Mouse (Mus musculus) E14TG2a.4 (cell line): ENCODE data around the gene Endog.

ENCODE experiments used
- CTCF ChIP-seq: conservative IDR thresholded peaks from 2 replicates; pipeline ENCODE4 v1.5.1; 2014; ENCODE audit warnings: low read length
- NANOG ChIP-seq: IDR thresholded peaks from 2 replicates; pipeline ENCODE4 v1.6.1; 2014; ENCODE audit warnings: borderline replicate concordance, low read length, mixed read lengths
- POU5F1 ChIP-seq: IDR thresholded peaks from 2 replicates; pipeline ENCODE4 v1.6.1; 2014; ENCODE audit warnings: low read length, borderline replicate concordance

GRCm38 (mm10) chr2:30214745-30215144 is 43.5 kb downstream of the Endog start:
- TF ChIP-seq CTCF = no peak
- TF ChIP-seq NANOG = no peak
- no peak for TF ChIP-seq POU5F1
